Mouse (Mus musculus): ENCODE measurements at regions not wholly inside any gene's neighbourhood (a gene's known extent, or its start where the extent isn't known, plus 50 kb on each side); places are given as distances from the start of the nearest gene placed in this dataset.

DNA sequence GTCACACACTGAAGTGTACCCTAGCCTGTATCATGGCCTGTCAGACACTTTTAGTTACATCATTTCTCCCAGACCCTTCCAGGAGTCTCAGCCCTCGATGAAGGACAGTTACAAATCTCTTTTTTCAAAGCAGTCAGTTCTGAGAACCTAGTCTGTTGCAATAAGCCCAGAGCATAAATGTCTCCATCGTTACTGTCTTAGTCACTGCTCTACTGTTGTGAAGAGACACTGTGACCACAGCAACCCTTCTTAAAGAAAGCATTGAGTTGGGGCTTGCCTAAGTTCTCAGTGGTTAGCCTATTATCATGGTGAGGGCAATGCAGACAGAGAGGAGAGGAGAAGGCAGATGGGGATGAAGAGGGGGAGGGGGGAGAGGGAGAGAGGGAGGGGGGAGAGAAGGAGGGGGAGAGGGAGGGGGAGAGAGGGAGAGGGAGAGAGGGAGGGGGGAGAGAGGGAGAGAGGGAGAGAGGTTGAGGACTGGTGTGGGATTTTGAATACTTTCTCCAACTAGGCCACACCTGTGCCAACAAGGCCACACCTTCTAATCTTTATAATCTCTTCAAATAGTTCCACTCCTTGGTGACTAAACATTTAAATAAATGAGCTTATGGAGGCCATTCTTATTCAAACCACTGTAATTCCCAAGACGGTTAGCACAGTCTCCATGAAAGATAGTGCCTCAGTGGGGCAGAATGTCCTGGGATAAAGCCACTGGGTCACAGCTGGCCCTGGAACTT lies 259.4 kb downstream of the Kcnrg start:
- TF ChIP-seq CTCF (IDR thresholded peaks at IDR 0.05; ENCODE audit: borderline replicate concordance, control insufficient read depth, extremely low read depth, insufficient read depth, low read length, poor library complexity): no peak
- no peak for TF ChIP-seq POLR2A (IDR thresholded peaks at IDR 0.05; ENCODE audit: control insufficient read depth, extremely low read depth, insufficient read depth, low read length, poor library complexity)

Measured in thymus, adult 2 months (tissue).